Mouse (Mus musculus) heart, adult 2 months (tissue): ENCODE measurements around the gene Tmem182. TPM values are rescaled to one million over a fixed set of nuclear protein-coding genes. Genes with fewer than 3 reads are reported as not detected.

Source experiments
- DNase-seq, 2 experiments: peaks; one replicate each; pipeline ENCODE4 v3.0.0; 2021
- H3K27ac ChIP-seq: fragments of 200-600 bp; 2 replicates; pipeline ENCODE4 v1.8.1; 2022
- H3K27me3 ChIP-seq: fragments of 200-500 bp; 2 replicates; pipeline ENCODE4 v1.6.1; 2012; ENCODE audit warnings: mild to moderate bottlenecking, low read length, inconsistent platforms, mixed read lengths; ENCODE audit not compliant: control insufficient read depth, insufficient read depth
- H3K36me3 ChIP-seq: fragments of 200-500 bp; 2 replicates; pipeline ENCODE4 v1.6.1; 2012; ENCODE audit warnings: low read length, inconsistent platforms; ENCODE audit not compliant: control insufficient read depth, insufficient read depth
- H3K4me1 ChIP-seq: fragments of 200-500 bp; 2 replicates; pipeline ENCODE4 v1.6.1; 2011; ENCODE audit warnings: low read length; ENCODE audit not compliant: control insufficient read depth, insufficient read depth
- H3K4me3 ChIP-seq: fragments of 200-600 bp; 2 replicates; pipeline ENCODE4 v1.8.1; 2022
- H3K79me2 ChIP-seq: fragments of 200-500 bp; replicated peaks from 2 replicates; pipeline ENCODE4 v1.6.1; 2012; ENCODE audit warnings: mild to moderate bottlenecking, inconsistent platforms, low read length, moderate library complexity, mixed read lengths; ENCODE audit not compliant: control insufficient read depth, insufficient read depth
- H3K9ac ChIP-seq: fragments of 200-500 bp; 2 replicates; pipeline ENCODE4 v1.6.1; 2012; ENCODE audit warnings: low read depth, mild to moderate bottlenecking, control low read depth, inconsistent platforms, low read length, mixed read lengths
- CTCF ChIP-seq: fragments of 200-600 bp; IDR thresholded peaks from 2 replicates; pipeline ENCODE4 v1.8.1; 2022; ENCODE audit warnings: antibody characterized with exemption, mild to moderate bottlenecking, moderate library complexity
- EP300 ChIP-seq: fragments of 200-500 bp; IDR thresholded peaks from 2 replicates; pipeline ENCODE4 v1.6.1; 2011; ENCODE audit warnings: low read depth, low read length, control low read depth; ENCODE audit not compliant: insufficient read depth
- POLR2A ChIP-seq: fragments of 200-500 bp; IDR thresholded peaks from 2 replicates; pipeline ENCODE4 v1.6.1; 2011; ENCODE audit warnings: mild to moderate bottlenecking, low read depth, low read length, control low read depth; ENCODE audit not compliant: insufficient read depth
- WGBS: fragments of 180-500 bp; shearing (Covaris S2); methylation state at CpG from one replicate; pipeline ENCODE4 v1.1.7; 2018; 5-methylcytosine and 5-hydroxymethylcytosine counted together
- intact Hi-C: fragments of 180-260 bp; cut with DNase I; formaldehyde crosslinking; loops from one replicate; pipeline ENCODE4 v1.15.1; 2025
- long read RNA-seq: library from polyadenylated mRNA; stranded (forward); transcript quantifications from one replicate; pipeline ENCODE4 v2.0.0, GENCODE M21; 2021
- polyA plus RNA-seq: library from polyadenylated mRNA; depleted of rRNA; stranded (reverse); fragments of >200 nt; gene quantifications from 2 replicates; pipeline ENCODE4 v1.2.3, GENCODE M21; 2012; rRNA removed
- total RNA-seq, 2 experiments: library from RNA; stranded (reverse); gene quantifications; 2 replicates each; pipeline ENCODE4 v1.2.3; 2021

Tmem182 gene
- total RNA-seq: 100 to 1,000 TPM; 142 to 178 TPM
- 89.5 and 174 TPM in 2 replicates for polyA plus RNA-seq
- long read RNA-seq, transcript Tmem182-201 (5 exons, 2,716 nt): major isoform, 158 of 185 reads
- long read RNA-seq, partial matches to known transcripts: 14 of 185 reads
- long read RNA-seq, other reads (novel, unspliced or antisense): 13 of 185 reads

- Histone ChIP-seq H3K79me2 (no peaks in the 10 kb centered on the region), H3K9ac (peak within 1 kb of the TSS; percentile 70), H3K27ac (peak within 1 kb of the TSS; percentile 91), H3K27me3 (no peaks in the 10 kb centered on the region), H3K4me3 (peak within 1 kb of the TSS; percentile 55), H3K36me3 (peaks cover 3% of the 10 kb centered on the region), H3K4me1 (peaks cover 1% of the 10 kb centered on the region; the same call in 1 of the 2 replicates)
- intact Hi-C loops: no loop called here
- DNase-seq: peak; percentile 77 to 86
- no peak for TF ChIP-seq CTCF
- peak; percentile 88 for TF ChIP-seq POLR2A
- peak; percentile 69; the same call in 1 of the 2 replicates for TF ChIP-seq EP300
- WGBS: 17% methylated on average over 9 of the region's 9 CpGs
These were observed at the start of gene Tmem182 for GRCm38 (mm10) chr1:40805351-40805750. Gene Tmem182, plus strand, starts transcription at chr1:40805601.

- Histone ChIP-seq H3K36me3 (no peaks in the 10 kb centered on the region), H3K79me2 (no peaks in the 10 kb centered on the region), H3K4me1 (peaks cover 1% of the 10 kb centered on the region; the same call in 1 of the 2 replicates), H3K27ac (no peak overlapping the region), H3K9ac (no peak overlapping the region), H3K27me3 (no peaks in the 10 kb centered on the region), H3K4me3 (no peak overlapping the region)
- no peak for TF ChIP-seq POLR2A
- TF ChIP-seq EP300: no peak
- TF ChIP-seq CTCF: no peak
- no peak for DNase-seq
- intact Hi-C loops: no loop called here
- WGBS: 82% methylated on average over 6 of the region's 6 CpGs
These were observed 45.5 kb upstream of the Tmem182 start for GRCm38 (mm10) chr1:40759751-40760445.

GRCm38 (mm10) chr1:40764042-40764441 lies 41.4 kb upstream of the Tmem182 start:
- no peak overlapping the region for H3K27ac ChIP-seq
- H3K4me1 ChIP-seq: peaks cover 1% of the 10 kb centered on the region; the same call in 1 of the 2 replicates
- WGBS: 84% methylated on average over 1 of the region's 1 CpGs
- no peaks in the 10 kb centered on the region for H3K79me2 ChIP-seq
- no peak for DNase-seq
- H3K27me3 ChIP-seq: no peaks in the 10 kb centered on the region
- H3K4me3 ChIP-seq: no peak overlapping the region
- no peaks in the 10 kb centered on the region for H3K36me3 ChIP-seq
- intact Hi-C loops: no loop called here
- H3K9ac ChIP-seq: no peak overlapping the region
- no peak for TF ChIP-seq POLR2A
- TF ChIP-seq CTCF: peak; percentile 35

- DNase-seq: no peak
- no peak overlapping the region for H3K9ac ChIP-seq
- no peak overlapping the region for H3K27ac ChIP-seq
- no peak overlapping the region for H3K4me3 ChIP-seq
- no peaks in the 10 kb centered on the region for H3K79me2 ChIP-seq
- intact Hi-C loops: loop anchor here (5.0 kb wide), 1 partner anchor 177 kb away; no protein-coding TSS in a partner anchor
- no peaks in the 10 kb centered on the region for H3K27me3 ChIP-seq
- TF ChIP-seq EP300 (no peak), CTCF (no peak), POLR2A (no peak)
- peaks cover 1% of the 10 kb centered on the region; the same call in 1 of the 2 replicates for H3K4me1 ChIP-seq
- 78% methylated on average over 15 of the region's 15 CpGs for WGBS
- H3K36me3 ChIP-seq: no peaks in the 10 kb centered on the region
These were observed 40.6 kb upstream of the Tmem182 start for GRCm38 (mm10) chr1:40764701-40765275.

GRCm38 (mm10) chr1:40765521-40765920 lies 39.9 kb upstream of the Tmem182 start:
- Histone ChIP-seq H3K36me3 (no peaks in the 10 kb centered on the region), H3K79me2 (no peaks in the 10 kb centered on the region), H3K27me3 (no peaks in the 10 kb centered on the region), H3K4me3 (no peak overlapping the region), H3K4me1 (no peaks in the 10 kb centered on the region), H3K27ac (no peak overlapping the region), H3K9ac (no peak overlapping the region)
- TF ChIP-seq POLR2A: no peak
- no peak for TF ChIP-seq CTCF
- no peak for TF ChIP-seq EP300
- no peak for DNase-seq
- WGBS: 83% methylated on average over 12 of the region's 12 CpGs
- intact Hi-C loops: loop anchor here (5.0 kb wide), 1 partner anchor 178 kb away; no protein-coding TSS in a partner anchor
